Mouse (Mus musculus) CH12.LX (cell line): ENCODE measurements around the gene Snrpd3. TPM values are rescaled to one million over a fixed set of nuclear protein-coding genes. Genes with fewer than 3 reads are reported as not detected.
A peak's percentile ranks its signal among the peaks of the same experiment; 100 is the strongest.

Experiments used
- DNase-seq: peaks from one replicate; pipeline ENCODE4 v3.0.0-alpha.2; 2013; ENCODE audit errors: extremely low read depth
- H3K27ac ChIP-seq: 2 replicates; pipeline ENCODE4 v1.5.1; 2012; ENCODE audit warnings: low read depth, mild to moderate bottlenecking, control low read depth, moderate library complexity; ENCODE audit not compliant: insufficient read depth
- H3K27me3 ChIP-seq: replicated peaks from 2 replicates; pipeline ENCODE3; 2012; ENCODE audit warnings: inconsistent platforms
- H3K36me3 ChIP-seq, 2 experiments: replicated peaks in 1 of 2; 2 replicates each; pipeline versions ENCODE3 to v1.6.1; 2012; ENCODE audit warnings: inconsistent platforms in 1 of 2, low read length in 1 of 2, mild to moderate bottlenecking in 1 of 2, mixed read lengths in 1 of 2, moderate library complexity in 1 of 2; ENCODE audit not compliant: control insufficient read depth in 1 of 2, insufficient read depth in 1 of 2
- H3K4me1 ChIP-seq, 2 experiments: 2 replicates each; pipeline ENCODE4 v1.6.1; 2012; ENCODE audit warnings: inconsistent platforms in 1 of 2, moderate library complexity in 1 of 2; ENCODE audit not compliant: insufficient read depth in 2 of 2, control insufficient read depth in 1 of 2
- H3K4me2 ChIP-seq: 2 replicates; pipeline ENCODE4 v1.6.1; 2012; ENCODE audit warnings: low read depth, mild to moderate bottlenecking, control low read depth; ENCODE audit not compliant: poor library complexity, insufficient read depth, severe bottlenecking
- H3K4me3 ChIP-seq, 3 experiments: fragments of 150-350 bp in 1 of 3; sonication (generic) in 1 of 3; replicated peaks in 1 of 3; 2 replicates each; pipeline versions ENCODE3 to v1.5.1; 2011 to 2012; ENCODE audit warnings: low read depth in 2 of 3, low read length in 2 of 3, mild to moderate bottlenecking in 2 of 3, moderate library complexity in 2 of 3, control low read depth in 1 of 3, improper control_type of control experiment in 1 of 3, inconsistent platforms in 1 of 3, mixed read lengths in 1 of 3; ENCODE audit not compliant: poor library complexity in 1 of 3
- H3K79me2 ChIP-seq: replicated peaks from 2 replicates; pipeline ENCODE4 v1.6.1; 2012; ENCODE audit warnings: mild to moderate bottlenecking, moderate library complexity; ENCODE audit not compliant: control insufficient read depth, poor library complexity, insufficient read depth, severe bottlenecking; ENCODE audit errors: extremely low read depth
- H3K9ac ChIP-seq: 2 replicates; pipeline ENCODE4 v1.6.1; 2012; ENCODE audit warnings: low read depth, mild to moderate bottlenecking, control low read depth, moderate library complexity; ENCODE audit not compliant: insufficient read depth
- H3K9me3 ChIP-seq: replicated peaks from 2 replicates; pipeline ENCODE3; 2012; ENCODE audit warnings: low read length, inconsistent platforms, mixed read lengths
- CHD1 ChIP-seq: IDR thresholded peaks from 2 replicates; pipeline ENCODE4 v1.6.1; 2012; ENCODE audit warnings: low read depth, low read length, improper control_type of control experiment, inconsistent platforms
- CTCF ChIP-seq, 2 experiments: IDR thresholded peaks in 1 of 2; conservative IDR thresholded peaks in 1 of 2; 2 replicates each; pipeline ENCODE4 v1.5.1; 2011 to 2012; ENCODE audit warnings: low read depth in 2 of 2, low read length in 2 of 2, improper control_type of control experiment in 1 of 2, inconsistent platforms in 1 of 2, mild to moderate bottlenecking in 1 of 2, moderate library complexity in 1 of 2
- E2F4 ChIP-seq: IDR thresholded peaks from 2 replicates; pipeline ENCODE4 v1.6.1; 2011; ENCODE audit warnings: low read depth, low read length, improper control_type of control experiment; ENCODE audit not compliant: insufficient replicate concordance
- EP300 ChIP-seq: IDR thresholded peaks from 2 replicates; pipeline ENCODE4 v1.6.1; 2011; ENCODE audit warnings: low read length, improper control_type of control experiment
- GABPA ChIP-seq: IDR thresholded peaks from 2 replicates; pipeline ENCODE4 v1.6.1; 2012; ENCODE audit warnings: low read depth, low read length, improper control_type of control experiment, inconsistent platforms; ENCODE audit not compliant: insufficient replicate concordance
- HCFC1 ChIP-seq: IDR thresholded peaks from 2 replicates; pipeline ENCODE4 v1.6.1; 2012; ENCODE audit warnings: low read depth, mild to moderate bottlenecking, inconsistent platforms, low read length, improper control_type of control experiment
- IRF4 ChIP-seq: IDR thresholded peaks from 2 replicates; pipeline ENCODE4 v1.6.1; 2014; ENCODE audit warnings: low read depth, mild to moderate bottlenecking, inconsistent platforms, low read length, improper control_type of control experiment
- JUN ChIP-seq: IDR thresholded peaks from 2 replicates; pipeline ENCODE4 v1.6.1; 2011; ENCODE audit warnings: low read depth, mild to moderate bottlenecking, low read length, improper control_type of control experiment, moderate library complexity; ENCODE audit not compliant: insufficient read depth
- JUND ChIP-seq: conservative IDR thresholded peaks from 2 replicates; pipeline ENCODE4 v1.6.1; 2011; ENCODE audit warnings: low read depth, low read length, improper control_type of control experiment
- KAT2A ChIP-seq: IDR thresholded peaks from 2 replicates; pipeline ENCODE4 v1.6.1; 2012; ENCODE audit warnings: low read length, improper control_type of control experiment, inconsistent platforms; ENCODE audit not compliant: insufficient replicate concordance
- MEF2A ChIP-seq: IDR thresholded peaks from 2 replicates; pipeline ENCODE4 v1.6.1; 2014; ENCODE audit warnings: low read depth, mild to moderate bottlenecking, inconsistent platforms, low read length, improper control_type of control experiment, borderline replicate concordance
- MXI1 ChIP-seq: IDR thresholded peaks from 2 replicates; pipeline ENCODE4 v1.6.1; 2011; ENCODE audit warnings: mild to moderate bottlenecking, low read depth, low read length, improper control_type of control experiment
- MYC ChIP-seq: IDR thresholded peaks from 2 replicates; pipeline ENCODE4 v1.6.1; 2011; ENCODE audit warnings: low read depth, mild to moderate bottlenecking, improper control_type of control experiment, low read length
- NELFE ChIP-seq: IDR thresholded peaks from 2 replicates; pipeline ENCODE4 v1.6.1; 2011; ENCODE audit warnings: low read depth, low read length, improper control_type of control experiment
- RAD21 ChIP-seq: IDR thresholded peaks from 2 replicates; pipeline ENCODE4 v1.6.1; 2011; ENCODE audit warnings: low read depth, mild to moderate bottlenecking, low read length, improper control_type of control experiment, moderate library complexity
- SIN3A ChIP-seq: IDR thresholded peaks from 2 replicates; pipeline ENCODE4 v1.6.1; 2012; ENCODE audit warnings: low read length, improper control_type of control experiment, inconsistent platforms
- TCF12 ChIP-seq: IDR thresholded peaks from 2 replicates; pipeline ENCODE4 v1.6.1; 2014; ENCODE audit warnings: low read depth, mild to moderate bottlenecking, inconsistent platforms, low read length, improper control_type of control experiment
- ZC3H11A ChIP-seq: IDR thresholded peaks from 2 replicates; pipeline ENCODE4 v1.6.1; 2012; ENCODE audit warnings: low read depth, mild to moderate bottlenecking, inconsistent platforms, low read length, improper control_type of control experiment
- ZNF384 ChIP-seq: IDR thresholded peaks from 2 replicates; pipeline ENCODE4 v1.6.1; 2012; ENCODE audit warnings: low read depth, low read length, improper control_type of control experiment, inconsistent platforms
- dilution Hi-C: fragments of 300-500 bp; cut with MboI; formaldehyde crosslinking; loops from 2 replicates; pipeline ENCODE4 v1.14.3; 2020; ENCODE audit warnings: low sequenced_read_pairs; ENCODE audit not compliant: extremely low pct_unique_long_range_greater_than_20kb, extremely low pct_ligation_motif_present
- in situ Hi-C: fragments of 300-500 bp; cut with MboI; formaldehyde crosslinking; loops from 3 replicates; pipeline ENCODE4 v1.14.3; 2019; ENCODE audit warnings: low sequenced_read_pairs, low pct_ligation_motif_present, low pct_unique_long_range_greater_than_20kb, mixed read lengths
- polyA plus RNA-seq: library from polyadenylated mRNA; unstranded; fragments of >175 nt; gene quantifications from 2 replicates; pipeline ENCODE4 v1.2.1, GENCODE M21; 2012; ENCODE audit warnings: low read depth; ENCODE audit not compliant: insufficient read length
- total RNA-seq, 2 experiments: library from RNA; depleted of rRNA; stranded (reverse); fragments of 300-350 nt in 1 of 2; fragments of >200 nt in 1 of 2; gene quantifications; 2 replicates each; pipeline ENCODE4 v1.2.3; 2012 to 2014

The Snrpd3 gene
- total and polyA plus RNA-seq, 3 experiments, result 57.8 to 554 (median 101) TPM

DNA sequence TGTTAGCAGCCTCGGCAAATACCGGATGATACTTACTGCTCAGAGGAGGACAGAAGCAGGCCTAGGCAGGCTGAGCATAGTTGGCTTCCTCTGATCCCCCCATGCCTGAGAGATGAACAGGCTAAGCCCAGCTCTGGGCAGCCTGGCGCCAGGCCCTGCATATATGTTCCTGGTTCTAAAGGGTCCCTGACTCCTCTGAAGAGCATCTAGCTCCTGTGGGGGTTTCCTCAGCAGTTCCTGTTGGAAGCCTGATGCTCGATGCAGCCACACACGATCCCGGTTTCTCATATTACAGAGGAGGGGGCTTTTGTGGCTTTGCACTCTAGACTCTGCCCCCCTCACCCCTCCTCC lies 43.2 kb downstream of the Snrpd3 start:
- no peak overlapping the region for H3K9ac ChIP-seq
- H3K36me3 ChIP-seq, result no peaks in the 10 kb centered on the region
- H3K4me2 ChIP-seq, result peak overlapping the region; percentile 48; the same call in 1 of the 2 replicates
- H3K79me2 ChIP-seq, result no peaks in the 10 kb centered on the region
- no peak overlapping the region for H3K4me3 ChIP-seq
- peaks cover 14 to 33% of the 10 kb centered on the region in 2 experiments for H3K4me1 ChIP-seq
- no peak for TF ChIP-seq CHD1
- TF ChIP-seq JUN, result no peak
- TF ChIP-seq SIN3A, result no peak
- TF ChIP-seq HCFC1, result no peak
- TF ChIP-seq ZNF384, result no peak
- no peak for TF ChIP-seq KAT2A
- TF ChIP-seq RAD21, result no peak
- TF ChIP-seq ZC3H11A, result no peak
- TF ChIP-seq JUND, result no peak
- no peak for TF ChIP-seq MXI1
- TF ChIP-seq E2F4, result no peak
- TF ChIP-seq GABPA, result no peak
- H3K27me3 ChIP-seq, result peaks cover 20% of the 10 kb centered on the region
- in situ Hi-C loops (no loop called here), dilution Hi-C loops (no loop called here)
- no peak overlapping the region for H3K27ac ChIP-seq
- DNase-seq, result no peak
- H3K9me3 ChIP-seq, result no peaks in the 10 kb centered on the region

DNA sequence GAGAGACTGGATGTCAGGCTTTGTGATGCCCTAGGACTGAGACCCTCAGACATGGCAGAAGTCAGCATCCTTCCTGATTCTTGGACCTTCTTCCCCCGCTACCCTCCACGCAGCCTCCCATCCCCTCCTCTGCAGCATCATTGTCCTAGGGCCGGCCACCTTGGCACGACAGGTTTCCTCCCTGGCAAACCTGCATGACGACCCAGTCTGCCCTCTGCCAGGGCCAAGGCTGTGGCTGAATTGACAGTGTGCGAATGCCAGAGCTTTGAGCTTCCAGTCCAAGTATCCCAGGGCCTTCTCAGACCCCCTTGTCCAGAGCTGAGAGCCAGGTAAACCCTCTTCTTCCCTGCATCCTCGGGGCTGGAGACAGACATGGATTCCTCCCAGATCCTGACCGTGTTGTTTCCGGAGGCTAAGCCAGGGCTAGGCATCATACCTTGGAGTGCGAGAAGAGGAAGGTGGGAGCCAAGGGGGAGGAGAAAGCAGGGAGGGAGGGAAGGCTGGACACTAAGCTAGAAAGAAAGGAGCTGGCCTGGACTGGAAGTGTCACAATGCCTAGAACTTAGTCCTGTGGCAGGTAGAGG lies 43.8 kb downstream of the Snrpd3 start, which contains the start of gene Ggt1:
TSS of gene Ggt1 (plus strand) at position 534 of the 584 bp plus-strand sequence.
- Histone ChIP-seq H3K4me3 (no peak within 1 kb of the TSS), H3K79me2 (no peaks in the 10 kb centered on the region), H3K9ac (no peak within 1 kb of the TSS), H3K4me2 (no peak within 1 kb of the TSS), H3K27ac (no peak within 1 kb of the TSS), H3K9me3 (no peaks in the 10 kb centered on the region), H3K27me3 (peaks cover 20% of the 10 kb centered on the region), H3K4me1 (peaks cover 16 to 38% of the 10 kb centered on the region in 2 experiments), H3K36me3 (no peaks in the 10 kb centered on the region)
- in situ Hi-C loops, result no loop called here
- TF ChIP-seq IRF4, result no peak
- no peak for TF ChIP-seq NELFE
- no peak for TF ChIP-seq CTCF (conservative IDR thresholded peaks at IDR 0.05 in 1 of 2, IDR thresholded peaks at IDR 0.05 in 1 of 2; ENCODE audit: low read depth in 2 of 2, low read length in 2 of 2)
- no peak for TF ChIP-seq MEF2A
- TF ChIP-seq E2F4, result no peak
- no peak for TF ChIP-seq MXI1
- TF ChIP-seq ZNF384, result no peak
- TF ChIP-seq GABPA, result no peak
- TF ChIP-seq JUN, result no peak
- TF ChIP-seq MYC, result no peak
- no peak for TF ChIP-seq EP300
- no peak for TF ChIP-seq TCF12
- no peak for TF ChIP-seq JUND
- dilution Hi-C loops, result no loop called here
- DNase-seq, result no peak
